Mouse (Mus musculus): Measurements from ENCODE around the gene Mvb12a.
A peak's percentile ranks its signal among the peaks of the same experiment; 100 is the strongest.

Mvb12a gene

DNA sequence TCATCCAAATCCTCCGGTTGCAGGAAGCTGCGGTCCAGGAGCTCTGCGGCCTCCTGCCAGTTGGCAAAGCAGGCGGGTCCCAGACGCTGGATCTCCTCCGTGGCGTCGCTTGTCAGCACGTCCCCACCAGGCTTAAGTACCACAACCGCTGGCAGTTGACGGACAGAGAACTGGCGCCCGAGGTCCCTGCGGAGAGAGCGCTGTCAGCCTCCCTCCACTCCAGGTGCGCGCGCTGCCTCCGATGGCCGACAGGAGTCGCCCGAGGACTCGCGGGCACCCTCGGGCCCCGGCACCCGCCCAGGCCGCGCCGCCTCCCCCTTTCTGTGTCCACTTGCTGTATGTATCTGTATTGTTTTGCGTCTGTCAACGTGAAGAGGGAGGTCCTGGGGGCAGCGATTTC, 20.0 kb downstream of the Mvb12a start:
- DNase-seq (ENCODE audit: low spot score in 2 of 2), result peak; percentile 63 to 78

- no peak for DNase-seq (ENCODE audit: low spot score in 2 of 2)
These were observed 21.3 kb downstream of the Mvb12a start for GRCm38 (mm10) chr8:71563992-71564391.

DNA sequence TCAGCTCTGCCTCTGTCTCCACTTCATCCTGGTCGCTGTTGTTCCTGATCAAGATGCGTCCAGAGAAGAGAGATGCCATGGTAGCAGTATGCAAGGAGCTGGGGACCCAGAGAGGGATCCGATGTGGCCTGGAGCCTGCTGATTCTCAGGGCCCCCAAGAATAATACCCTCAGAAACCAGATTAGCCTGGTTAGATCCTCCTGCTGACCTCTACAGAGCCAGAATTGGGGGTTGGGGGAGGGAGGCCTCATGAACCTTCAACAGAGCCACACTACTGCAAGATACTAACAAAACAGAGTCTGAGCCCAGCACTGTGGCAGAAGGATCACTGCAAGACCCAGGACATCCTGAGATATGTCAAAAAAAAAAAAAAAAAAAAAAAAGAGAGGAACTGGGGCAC, 23.8 kb downstream of the Mvb12a start, which contains the start of gene Nxnl1:
TSS of gene Nxnl1 (minus strand) at position 101 of the 400 bp plus-strand sequence.
- DNase-seq (ENCODE audit: low spot score in 2 of 2), result no peak

GRCm38 (mm10) chr8:71567587-71567986, 24.9 kb downstream of the Mvb12a start:
- no peak for DNase-seq (ENCODE audit: low spot score in 2 of 2)

DNA sequence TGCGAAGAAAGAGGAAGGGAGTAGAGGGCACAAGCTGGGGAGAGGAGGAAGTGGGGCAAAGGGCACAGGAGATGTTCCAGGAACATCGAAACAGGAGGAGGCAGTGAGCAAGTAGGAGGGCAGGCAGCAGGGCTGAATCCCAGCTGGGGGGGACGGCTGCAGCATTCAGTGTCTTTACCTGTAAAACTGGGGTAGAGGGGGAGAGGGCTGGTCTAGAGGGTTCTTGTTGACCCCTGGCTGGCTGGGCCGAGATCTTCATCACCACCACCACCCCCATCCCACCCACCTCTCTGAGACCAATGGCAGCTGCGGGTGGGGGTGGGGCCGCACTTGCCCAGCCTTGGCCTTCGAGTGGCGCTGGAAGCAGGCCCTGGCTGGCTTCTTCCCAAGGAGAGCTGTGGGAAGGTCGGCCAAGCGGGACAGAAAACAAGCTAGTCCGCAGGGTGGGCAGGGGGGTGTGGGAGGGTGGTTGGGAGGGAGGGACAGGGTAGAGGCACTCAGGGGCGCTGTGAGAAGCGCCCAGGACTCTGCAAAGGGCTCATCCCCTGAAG, 25.7 kb downstream of the Mvb12a start, which contains the start of gene Slc27a1:
TSS of gene Slc27a1 (plus strand) at position 496 of the 551 bp plus-strand sequence.
- peak; percentile 74 to 84 for DNase-seq (ENCODE audit: low spot score in 2 of 2)

DNA sequence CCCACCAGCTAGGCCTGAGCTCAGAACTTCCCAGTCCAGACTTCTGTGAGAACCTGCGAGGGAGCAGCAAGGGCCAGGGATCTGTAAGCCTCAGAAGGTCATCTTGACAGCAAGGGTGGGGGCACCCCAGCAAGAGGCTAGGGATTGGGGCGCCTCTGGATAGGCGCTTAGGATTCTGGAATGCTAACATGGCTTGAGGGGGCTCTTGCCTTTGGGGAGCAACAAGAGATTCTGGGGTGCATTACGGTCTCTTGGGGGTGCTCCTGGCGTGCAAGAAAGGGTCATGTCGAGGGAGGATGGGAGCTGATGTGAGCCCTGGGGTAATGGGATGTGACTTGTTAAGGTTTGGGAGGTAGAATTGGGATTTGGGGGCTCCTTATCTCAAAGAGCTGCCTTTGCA, 26.2 kb downstream of the Mvb12a start:
- DNase-seq (ENCODE audit: low spot score in 2 of 2), result no peak

GRCm38 (mm10) chr8:71569366-71570290, 26.9 kb downstream of the Mvb12a start:
- peak; percentile 85 to 89 for DNase-seq (ENCODE audit: low spot score in 2 of 2)

DNA sequence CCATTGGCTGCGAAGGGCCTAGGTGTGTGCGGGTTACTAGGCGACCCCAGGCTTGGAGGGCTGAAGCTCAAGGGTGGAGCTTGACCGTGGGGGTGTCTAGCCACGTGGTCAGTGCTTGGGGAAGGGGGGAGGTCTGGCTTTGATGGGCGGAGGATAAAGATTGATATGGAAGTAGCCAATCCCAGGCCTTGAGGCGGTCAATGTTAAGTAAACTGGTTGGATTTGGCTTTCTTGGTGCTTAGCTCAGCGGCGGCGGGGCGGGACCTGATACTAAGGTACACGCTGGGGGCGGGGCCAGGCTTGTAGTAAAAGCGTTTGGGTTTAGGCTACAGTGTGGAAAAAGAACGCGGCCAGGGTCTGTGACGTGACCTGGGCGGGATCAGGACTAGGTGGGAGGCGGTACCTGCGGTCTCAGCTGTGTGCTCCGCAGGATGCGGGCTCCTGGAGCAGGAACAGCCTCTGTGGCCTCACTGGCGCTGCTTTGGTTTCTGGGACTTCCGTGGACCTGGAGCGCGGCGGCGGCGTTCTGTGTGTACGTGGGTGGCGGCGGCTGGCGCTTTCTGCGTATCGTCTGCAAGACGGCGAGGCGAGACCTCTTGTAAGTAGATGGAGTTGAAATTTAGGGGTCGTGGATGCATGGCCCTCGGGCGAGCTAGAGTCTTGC, 27.7 kb downstream of the Mvb12a start:
- peak; percentile 90 to 92 for DNase-seq (ENCODE audit: low spot score in 2 of 2)

GRCm38 (mm10) chr8:71572077-71572476, 29.4 kb downstream of the Mvb12a start:
- DNase-seq (ENCODE audit: low spot score in 2 of 2), result no peak

- DNase-seq (ENCODE audit: low spot score in 2 of 2), result peak; percentile 69 to 81
These were observed 30.3 kb downstream of the Mvb12a start for GRCm38 (mm10) chr8:71572847-71573633.

DNA sequence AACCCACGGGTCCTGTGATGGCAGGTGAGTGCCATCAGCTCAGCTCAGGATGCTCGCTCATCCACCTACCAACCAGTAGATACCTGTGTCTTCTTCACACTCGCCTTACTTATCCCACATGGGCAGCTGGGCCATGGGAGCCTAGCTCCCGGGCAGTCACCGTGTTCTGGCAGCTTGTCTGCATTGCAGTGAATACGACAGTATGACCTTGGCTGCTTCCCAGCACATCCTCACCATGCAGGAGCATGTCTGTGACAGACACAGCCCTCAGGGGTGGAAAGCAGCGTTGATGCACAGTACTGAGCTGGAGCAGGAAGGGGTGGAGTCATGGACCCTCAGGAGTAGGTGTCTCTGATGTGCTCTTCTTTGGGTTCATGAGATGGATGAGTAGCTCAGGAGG, 31.7 kb downstream of the Mvb12a start:
- DNase-seq (ENCODE audit: low spot score in 2 of 2), result no peak

GRCm38 (mm10) chr8:71575020-71575419, 32.3 kb downstream of the Mvb12a start:
- no peak for DNase-seq (ENCODE audit: low spot score in 2 of 2)

DNA sequence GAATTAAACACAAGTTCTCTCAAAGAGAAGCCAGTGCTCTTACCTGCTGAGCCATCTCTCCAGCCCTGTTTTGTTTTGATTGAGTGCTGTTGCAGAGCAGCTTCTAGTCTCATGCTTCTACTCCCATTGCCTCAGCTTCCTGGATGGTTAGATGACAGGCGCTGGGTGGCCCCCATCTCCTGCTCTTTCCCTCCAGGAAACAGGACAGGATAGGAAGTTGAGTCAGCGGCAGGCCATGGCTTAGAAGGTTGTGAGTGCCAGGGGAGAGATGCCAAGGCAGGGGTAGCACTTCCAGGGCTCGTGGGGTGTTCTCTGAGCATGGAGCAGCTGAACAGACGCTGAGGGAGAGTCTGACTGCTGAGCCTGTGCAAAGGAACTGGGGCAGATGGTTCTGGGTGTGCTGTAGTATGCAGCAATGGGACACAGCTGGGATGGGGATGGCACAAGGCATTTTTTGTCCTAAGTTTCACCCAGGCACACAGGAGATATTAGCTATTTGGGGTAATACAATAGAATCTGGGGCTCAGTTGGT, 35.2 kb downstream of the Mvb12a start:
- no peak for DNase-seq (ENCODE audit: low spot score in 2 of 2)

DNA sequence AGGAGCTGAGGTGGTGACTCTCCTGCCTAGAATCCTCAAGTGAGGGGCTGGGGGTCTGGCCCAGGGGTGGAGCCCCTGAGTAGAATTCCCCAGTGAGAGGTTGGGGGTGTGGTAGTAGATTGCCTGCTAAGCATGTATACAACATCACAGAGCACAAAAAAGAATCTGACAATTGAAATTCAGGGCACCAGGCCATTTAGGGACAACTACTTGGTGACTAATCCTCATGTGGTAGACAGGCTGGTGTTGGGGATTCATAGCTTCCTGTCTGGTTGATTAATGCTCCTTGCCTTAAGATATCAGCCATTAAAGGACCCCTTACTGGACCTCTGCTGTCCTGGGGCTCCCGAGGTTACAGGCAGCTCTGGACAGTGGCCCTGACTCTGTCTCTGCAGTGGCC, 36.3 kb downstream of the Mvb12a start:
- no peak for DNase-seq (ENCODE audit: low spot score in 2 of 2)

DNA sequence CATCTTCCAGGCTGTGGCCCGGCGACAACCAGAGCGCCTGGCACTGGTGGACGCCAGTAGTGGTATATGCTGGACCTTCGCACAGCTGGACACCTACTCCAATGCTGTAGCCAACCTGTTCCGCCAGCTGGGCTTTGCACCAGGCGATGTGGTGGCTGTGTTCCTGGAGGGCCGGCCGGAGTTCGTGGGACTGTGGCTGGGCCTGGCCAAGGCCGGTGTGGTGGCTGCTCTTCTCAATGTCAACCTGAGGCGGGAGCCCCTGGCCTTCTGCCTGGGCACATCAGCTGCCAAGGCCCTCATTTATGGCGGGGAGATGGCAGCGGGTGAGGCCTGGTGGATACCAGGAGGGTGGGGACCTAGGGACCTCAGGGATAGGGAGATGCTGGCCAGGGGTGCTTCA, 36.8 kb downstream of the Mvb12a start:
- DNase-seq (ENCODE audit: low spot score in 2 of 2), result peak; percentile 67

DNA sequence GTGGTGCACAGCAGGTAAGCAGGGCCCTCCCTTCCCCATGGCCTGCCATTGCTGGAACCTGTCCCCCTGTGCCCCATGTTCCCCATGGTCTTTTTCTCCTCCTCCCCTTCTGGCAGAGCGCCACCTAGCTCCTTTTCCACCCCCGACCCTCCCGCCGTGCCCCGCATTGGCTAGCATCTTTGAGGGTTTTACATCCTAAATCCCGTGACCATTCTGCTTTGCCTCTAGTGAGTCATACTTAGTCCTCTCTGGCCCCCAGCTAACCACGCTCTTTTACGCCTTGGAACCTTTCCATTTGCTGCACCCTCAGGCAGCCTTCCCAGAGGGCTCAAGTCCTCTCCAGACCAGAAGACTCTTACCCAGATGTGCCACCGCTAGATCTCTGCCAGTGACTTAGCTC, 37.5 kb downstream of the Mvb12a start:
- DNase-seq (ENCODE audit: low spot score in 2 of 2), result no peak

GRCm38 (mm10) chr8:71586891-71587290, 44.2 kb downstream of the Mvb12a start:
- DNase-seq (ENCODE audit: low spot score in 2 of 2), result no peak

GRCm38 (mm10) chr8:71588762-71589161, 46.0 kb downstream of the Mvb12a start:
- no peak for DNase-seq (ENCODE audit: low spot score in 2 of 2)

- DNase-seq (ENCODE audit: low spot score in 2 of 2), result no peak
These were observed 48.3 kb downstream of the Mvb12a start for GRCm38 (mm10) chr8:71591017-71591416.

GRCm38 (mm10) chr8:71591471-71592373, 49.0 kb downstream of the Mvb12a start, which contains the start of gene Pgls:
Gene Pgls (plus strand): TSS chr8:71592176.
- DNase-seq (ENCODE audit: low spot score in 2 of 2), result peak; percentile 96 to 97

All from heart, adult 9 months (tissue).